Mouse (Mus musculus) CH12.LX (cell line): Measurements from ENCODE around the gene Olfr1441. TPM values are rescaled to one million over a fixed set of nuclear protein-coding genes. Genes with fewer than 3 reads are reported as not detected.

Experiments used
- DNase-seq: peaks from one replicate; pipeline ENCODE4 v3.0.0-alpha.2; 2013; ENCODE audit errors: extremely low read depth
- H3K27ac ChIP-seq: 2 replicates; pipeline ENCODE4 v1.5.1; 2012; ENCODE audit warnings: low read depth, mild to moderate bottlenecking, control low read depth, moderate library complexity; ENCODE audit not compliant: insufficient read depth
- H3K27me3 ChIP-seq: replicated peaks from 2 replicates; pipeline ENCODE3; 2012; ENCODE audit warnings: inconsistent platforms
- H3K36me3 ChIP-seq, 2 experiments: replicated peaks in 1 of 2; 2 replicates each; pipeline versions ENCODE3 to v1.6.1; 2012; ENCODE audit warnings: inconsistent platforms in 1 of 2, low read length in 1 of 2, mild to moderate bottlenecking in 1 of 2, mixed read lengths in 1 of 2, moderate library complexity in 1 of 2; ENCODE audit not compliant: control insufficient read depth in 1 of 2, insufficient read depth in 1 of 2
- H3K4me1 ChIP-seq, 2 experiments: 2 replicates each; pipeline ENCODE4 v1.6.1; 2012; ENCODE audit warnings: inconsistent platforms in 1 of 2, moderate library complexity in 1 of 2; ENCODE audit not compliant: insufficient read depth in 2 of 2, control insufficient read depth in 1 of 2
- H3K4me2 ChIP-seq: 2 replicates; pipeline ENCODE4 v1.6.1; 2012; ENCODE audit warnings: low read depth, mild to moderate bottlenecking, control low read depth; ENCODE audit not compliant: poor library complexity, insufficient read depth, severe bottlenecking
- H3K4me3 ChIP-seq, 3 experiments: fragments of 150-350 bp in 1 of 3; sonication (generic) in 1 of 3; replicated peaks in 1 of 3; 2 replicates each; pipeline versions ENCODE3 to v1.5.1; 2011 to 2012; ENCODE audit warnings: low read depth in 2 of 3, low read length in 2 of 3, mild to moderate bottlenecking in 2 of 3, moderate library complexity in 2 of 3, control low read depth in 1 of 3, improper control_type of control experiment in 1 of 3, inconsistent platforms in 1 of 3, mixed read lengths in 1 of 3; ENCODE audit not compliant: poor library complexity in 1 of 3
- H3K79me2 ChIP-seq: replicated peaks from 2 replicates; pipeline ENCODE4 v1.6.1; 2012; ENCODE audit warnings: mild to moderate bottlenecking, moderate library complexity; ENCODE audit not compliant: control insufficient read depth, poor library complexity, insufficient read depth, severe bottlenecking; ENCODE audit errors: extremely low read depth
- H3K9ac ChIP-seq: 2 replicates; pipeline ENCODE4 v1.6.1; 2012; ENCODE audit warnings: low read depth, mild to moderate bottlenecking, control low read depth, moderate library complexity; ENCODE audit not compliant: insufficient read depth
- H3K9me3 ChIP-seq: replicated peaks from 2 replicates; pipeline ENCODE3; 2012; ENCODE audit warnings: low read length, inconsistent platforms, mixed read lengths
- CHD1 ChIP-seq: IDR thresholded peaks from 2 replicates; pipeline ENCODE4 v1.6.1; 2012; ENCODE audit warnings: low read depth, low read length, improper control_type of control experiment, inconsistent platforms
- CHD2 ChIP-seq: IDR thresholded peaks from 2 replicates; pipeline ENCODE4 v1.6.1; 2011; ENCODE audit warnings: low read length, improper control_type of control experiment
- EP300 ChIP-seq: IDR thresholded peaks from 2 replicates; pipeline ENCODE4 v1.6.1; 2011; ENCODE audit warnings: low read length, improper control_type of control experiment
- IRF4 ChIP-seq: IDR thresholded peaks from 2 replicates; pipeline ENCODE4 v1.6.1; 2014; ENCODE audit warnings: low read depth, mild to moderate bottlenecking, inconsistent platforms, low read length, improper control_type of control experiment
- MAFK ChIP-seq: IDR thresholded peaks from 2 replicates; pipeline ENCODE4 v1.6.1; 2011; ENCODE audit warnings: low read length, improper control_type of control experiment; ENCODE audit not compliant: insufficient replicate concordance
- MAZ ChIP-seq: IDR thresholded peaks from 2 replicates; pipeline ENCODE4 v1.6.1; 2012; ENCODE audit warnings: low read depth, mild to moderate bottlenecking, inconsistent platforms, low read length, improper control_type of control experiment, moderate library complexity
- MXI1 ChIP-seq: IDR thresholded peaks from 2 replicates; pipeline ENCODE4 v1.6.1; 2011; ENCODE audit warnings: mild to moderate bottlenecking, low read depth, low read length, improper control_type of control experiment
- MYC ChIP-seq: IDR thresholded peaks from 2 replicates; pipeline ENCODE4 v1.6.1; 2011; ENCODE audit warnings: low read depth, mild to moderate bottlenecking, improper control_type of control experiment, low read length
- NELFE ChIP-seq: IDR thresholded peaks from 2 replicates; pipeline ENCODE4 v1.6.1; 2011; ENCODE audit warnings: low read depth, low read length, improper control_type of control experiment
- POLR2A ChIP-seq: IDR thresholded peaks from 2 replicates; pipeline ENCODE4 v1.6.1; 2011; ENCODE audit warnings: low read depth, mild to moderate bottlenecking, improper control_type of control experiment, low read length
- POLR2AphosphoS2 ChIP-seq: IDR thresholded peaks from 2 replicates; pipeline ENCODE4 v1.6.1; 2011; ENCODE audit warnings: low read depth, low read length, improper control_type of control experiment
- SIN3A ChIP-seq: IDR thresholded peaks from 2 replicates; pipeline ENCODE4 v1.6.1; 2012; ENCODE audit warnings: low read length, improper control_type of control experiment, inconsistent platforms
- TBP ChIP-seq: conservative IDR thresholded peaks from 2 replicates; pipeline ENCODE4 v1.6.1; 2011; ENCODE audit warnings: low read depth, low read length, improper control_type of control experiment
- TCF12 ChIP-seq: IDR thresholded peaks from 2 replicates; pipeline ENCODE4 v1.6.1; 2014; ENCODE audit warnings: low read depth, mild to moderate bottlenecking, inconsistent platforms, low read length, improper control_type of control experiment
- UBTF ChIP-seq: IDR thresholded peaks from 2 replicates; pipeline ENCODE4 v1.6.1; 2012; ENCODE audit warnings: low read depth, mild to moderate bottlenecking, inconsistent platforms, low read length, improper control_type of control experiment, moderate library complexity
- ZMIZ1 ChIP-seq: IDR thresholded peaks from 2 replicates; pipeline ENCODE4 v1.6.1; 2012; ENCODE audit warnings: low read depth, mild to moderate bottlenecking, inconsistent platforms, low read length, improper control_type of control experiment
- dilution Hi-C: fragments of 300-500 bp; cut with MboI; formaldehyde crosslinking; loops from 2 replicates; pipeline ENCODE4 v1.14.3; 2020; ENCODE audit warnings: low sequenced_read_pairs; ENCODE audit not compliant: extremely low pct_unique_long_range_greater_than_20kb, extremely low pct_ligation_motif_present
- in situ Hi-C: fragments of 300-500 bp; cut with MboI; formaldehyde crosslinking; loops from 3 replicates; pipeline ENCODE4 v1.14.3; 2019; ENCODE audit warnings: low sequenced_read_pairs, low pct_ligation_motif_present, low pct_unique_long_range_greater_than_20kb, mixed read lengths
- polyA plus RNA-seq: library from polyadenylated mRNA; unstranded; fragments of >175 nt; gene quantifications from 2 replicates; pipeline ENCODE4 v1.2.1, GENCODE M21; 2012; ENCODE audit warnings: low read depth; ENCODE audit not compliant: insufficient read length
- total RNA-seq, 2 experiments: library from RNA; depleted of rRNA; stranded (reverse); fragments of 300-350 nt in 1 of 2; fragments of >200 nt in 1 of 2; gene quantifications; 2 replicates each; pipeline ENCODE4 v1.2.3; 2012 to 2014

Olfr1441 gene
- total and polyA plus RNA-seq, 3 experiments: not detected

- dilution Hi-C loops: no loop called here
- peak overlapping the region; percentile 87 for H3K4me2 ChIP-seq
- TF ChIP-seq EP300: no peak
- TF ChIP-seq MYC: no peak
- TF ChIP-seq MAFK: no peak
- no peak for TF ChIP-seq TBP
- peak; percentile 1; the same call in 1 of the 2 replicates for TF ChIP-seq MXI1
- no peak for TF ChIP-seq NELFE
- no peak for TF ChIP-seq UBTF
- TF ChIP-seq IRF4: no peak
- peak; percentile 67 for TF ChIP-seq CHD1
- TF ChIP-seq ZMIZ1: 0 out of 2 replicates have a peak, but pooled peaks have one; percentile 5
- TF ChIP-seq, all 38 proteins: peak for 3
- Histone ChIP-seq H3K27ac (peak overlapping the region; percentile 96), H3K9ac (peak overlapping the region; percentile 88), H3K4me1 (peaks cover 11 to 30% of the 10 kb centered on the region in 2 experiments), H3K9me3 (no peaks in the 10 kb centered on the region), H3K79me2 (peaks cover 50% of the 10 kb centered on the region), H3K4me3 (peak overlapping the region; percentile 74 to 99 (median 92)), H3K27me3 (no peaks in the 10 kb centered on the region), H3K36me3 (peaks cover 6 to 50% of the 10 kb centered on the region in 2 experiments)
- in situ Hi-C loops: loop anchor here (5.0 kb wide), 1 partner anchor 39 kb away; the partner anchor contains the start of gene Dtx4
- DNase-seq: no peak
Measured at GRCm38 (mm10) chr19:12462851-12463721, 45.9 kb downstream of the Olfr1441 start.

GRCm38 (mm10) chr19:12463722-12464035 lies 46.4 kb downstream of the Olfr1441 start:
- H3K36me3 ChIP-seq: peaks cover 6 to 56% of the 10 kb centered on the region in 2 experiments
- no peaks in the 10 kb centered on the region for H3K27me3 ChIP-seq
- peak overlapping the region; percentile 88 for H3K9ac ChIP-seq
- no peak for DNase-seq
- H3K4me3 ChIP-seq: peak overlapping the region; percentile 74 to 99 (median 92)
- TF ChIP-seq TBP: 0 out of 2 replicates have a peak, but pooled peaks have one; percentile 57
- TF ChIP-seq ZMIZ1: peak; percentile 10; the same call in 1 of the 2 replicates
- 0 out of 2 replicates have a peak, but pooled peaks have one; percentile 36 for TF ChIP-seq POLR2A
- TF ChIP-seq MYC: no peak
- 0 out of 2 replicates have a peak, but pooled peaks have one; percentile 9 for TF ChIP-seq POLR2AphosphoS2
- TF ChIP-seq SIN3A: peak; percentile 65; the same call in 1 of the 2 replicates
- TF ChIP-seq CHD2: no peak
- 0 out of 2 replicates have a peak, but pooled peaks have one; percentile 29 for TF ChIP-seq MAZ
- 0 out of 2 replicates have a peak, but pooled peaks have one; percentile 24 for TF ChIP-seq TCF12
- TF ChIP-seq, all 38 proteins: peak for 7
- H3K4me2 ChIP-seq: peak overlapping the region; percentile 87
- in situ Hi-C loops (loop anchor here (5.0 kb wide), 1 partner anchor 39 kb away; the partner anchor contains the start of gene Dtx4), dilution Hi-C loops (no loop called here)
- H3K4me1 ChIP-seq: peaks cover 11 to 31% of the 10 kb centered on the region in 2 experiments
- no peaks in the 10 kb centered on the region for H3K9me3 ChIP-seq
- H3K79me2 ChIP-seq: peaks cover 50% of the 10 kb centered on the region
- H3K27ac ChIP-seq: peak overlapping the region; percentile 96
